Mouse (Mus musculus): Measurements from ENCODE around the gene Zkscan7. TPM values are rescaled to one million over a fixed set of nuclear protein-coding genes. Genes with fewer than 3 reads are reported as not detected.
A peak's percentile ranks its signal among the peaks of the same experiment; 100 is the strongest.

Zkscan7 gene
- polyA plus RNA-seq, 1 experiment from 2014 or later, result 3.5 TPM

DNA sequence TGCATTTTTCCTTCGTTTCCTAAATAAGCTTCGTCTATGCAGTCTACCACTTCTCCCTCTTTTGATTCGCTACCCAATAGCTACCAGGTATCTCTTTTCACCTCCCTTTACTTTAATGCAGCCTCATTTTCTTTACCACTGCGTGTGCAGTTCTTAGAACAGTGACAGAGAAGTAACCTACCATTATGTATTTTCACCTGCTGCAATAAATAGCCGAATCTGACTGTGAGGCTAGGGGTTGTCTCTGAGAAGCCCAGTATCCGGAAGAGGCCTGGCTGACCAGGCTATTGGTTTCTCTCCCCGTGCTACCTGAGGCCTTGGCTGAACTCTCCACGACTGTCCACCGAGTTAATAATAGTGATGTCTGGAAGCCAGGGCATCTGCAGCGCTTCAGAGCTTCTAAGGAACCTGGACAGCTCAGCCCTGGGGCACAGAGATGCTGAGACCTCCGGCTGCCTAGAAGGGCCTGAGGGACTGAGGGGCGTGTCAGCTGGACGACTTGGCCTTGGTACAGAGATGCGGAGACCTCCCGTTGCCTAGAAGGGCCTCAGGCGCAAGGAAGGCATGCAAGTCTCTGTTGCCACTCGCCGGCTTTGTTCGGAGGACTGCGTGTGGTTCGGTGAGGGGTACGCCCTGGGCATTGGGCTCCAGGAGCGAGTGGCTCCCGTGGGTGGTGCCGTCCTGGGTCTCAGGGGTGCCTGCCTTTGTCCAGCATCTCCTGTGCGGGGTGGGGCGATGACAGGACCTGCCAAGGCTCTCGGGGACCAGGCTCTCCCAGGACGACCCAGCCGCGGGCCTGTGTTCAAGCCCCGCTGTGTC, 17.4 kb downstream of the Zkscan7 start:
- peak overlapping the region; percentile 60 for H3K27ac ChIP-seq (replicated peaks)
- 13% methylated on average over 32 of the region's 32 CpGs for WGBS
- peak overlapping the region; percentile 72 for H3K9ac ChIP-seq (replicated peaks)
- H3K4me2 ChIP-seq, result peak overlapping the region; percentile 70
- H3K9me3 ChIP-seq (replicated peaks), result no peaks in the 10 kb centered on the region
- H3K27me3 ChIP-seq (replicated peaks), result no peaks in the 10 kb centered on the region
- H3K36me3 ChIP-seq, result peaks cover 15% of the 10 kb centered on the region
- peak; percentile 95 for ATAC-seq (ENCODE audit: low FRiP score)
- peak overlapping the region; percentile 53 for H3K4me3 ChIP-seq (replicated peaks)
- peaks cover 14% of the 10 kb centered on the region for H3K4me1 ChIP-seq

DNA sequence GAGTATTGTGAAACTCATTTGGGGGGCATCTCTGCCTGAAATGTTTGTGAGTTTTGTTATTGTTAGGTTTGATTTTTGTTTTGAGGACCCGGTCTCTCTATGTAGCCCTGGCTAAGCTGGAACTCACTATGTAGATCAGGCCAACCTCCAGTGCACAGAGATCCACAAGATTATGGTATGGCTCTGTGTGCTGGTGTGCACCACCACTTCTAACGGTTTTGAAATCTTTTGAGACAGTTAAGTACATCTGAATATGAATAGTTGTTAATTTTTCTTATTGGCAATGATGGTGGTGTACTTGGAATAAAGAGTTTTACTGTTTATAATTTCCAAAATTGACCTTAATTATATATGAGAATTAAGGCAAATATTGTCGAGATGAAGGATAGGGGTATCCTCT, 37.0 kb downstream of the Zkscan7 start:
- Histone ChIP-seq H3K36me3 (peaks cover 28% of the 10 kb centered on the region), H3K27ac (replicated peaks) (peak overlapping the region; percentile 85; the same call in 1 of the 2 replicates), H3K9ac (replicated peaks) (peak overlapping the region; percentile 95; the same call in 1 of the 2 replicates), H3K4me1 (peaks cover 5% of the 10 kb centered on the region), H3K4me3 (replicated peaks) (peak overlapping the region; percentile 71), H3K27me3 (replicated peaks) (peaks cover 4% of the 10 kb centered on the region; the same call in 1 of the 2 replicates), H3K9me3 (replicated peaks) (no peaks in the 10 kb centered on the region), H3K4me2 (peak overlapping the region; percentile 67)
- peak; percentile 58; the same call in 1 of the 2 replicates for ATAC-seq (ENCODE audit: low FRiP score)
- WGBS, result 21% methylated on average over 3 of the region's 3 CpGs

- WGBS, result under 1% methylated on average over 43 of the region's 43 CpGs
- Histone ChIP-seq H3K4me3 (replicated peaks) (peak within 1 kb of the TSS; percentile 71), H3K4me2 (peak within 1 kb of the TSS; percentile 67), H3K9ac (replicated peaks) (peak within 1 kb of the TSS; percentile 95), H3K4me1 (peaks cover 5% of the 10 kb centered on the region), H3K27ac (replicated peaks) (peak within 1 kb of the TSS; percentile 85), H3K36me3 (peaks cover 33% of the 10 kb centered on the region), H3K27me3 (replicated peaks) (no peaks in the 10 kb centered on the region; the same call in 1 of the 2 replicates), H3K9me3 (replicated peaks) (no peaks in the 10 kb centered on the region)
- peak; percentile 99 for ATAC-seq (ENCODE audit: low FRiP score)
These were observed 37.5 kb downstream of the Zkscan7 start, which contains the start of gene Zfp105 for GRCm38 (mm10) chr9:122922936-122923381. Zfp105 (plus strand) TSS chr9:122923072.

DNA sequence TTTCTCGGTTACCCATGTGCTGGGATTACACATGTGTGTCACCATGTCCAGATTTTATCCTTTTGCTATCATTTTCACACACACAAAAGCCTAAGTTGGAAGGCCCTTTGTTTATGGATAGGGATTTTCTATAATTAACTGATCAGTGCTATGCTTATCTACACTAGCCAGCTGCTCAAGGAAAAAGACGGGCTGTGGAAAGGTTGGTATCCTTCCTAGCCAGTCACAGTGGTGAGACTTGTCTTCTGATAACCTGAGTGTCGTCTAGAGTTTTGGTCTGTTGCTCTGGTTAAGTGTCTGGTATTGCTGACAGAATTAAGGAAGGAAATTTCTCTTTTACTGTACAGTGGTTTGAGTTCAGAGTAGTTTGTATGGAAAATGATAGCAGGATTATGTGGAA, 43.4 kb downstream of the Zkscan7 start:
- H3K4me2 ChIP-seq, result no peak overlapping the region
- H3K4me1 ChIP-seq, result peaks cover under 1% of the 10 kb centered on the region
- no peak overlapping the region for H3K27ac ChIP-seq (replicated peaks)
- H3K9me3 ChIP-seq (replicated peaks), result no peaks in the 10 kb centered on the region
- ATAC-seq (ENCODE audit: low FRiP score), result no peak
- WGBS, result 96% methylated on average over 3 of the region's 3 CpGs
- no peak overlapping the region for H3K4me3 ChIP-seq (replicated peaks)
- no peaks in the 10 kb centered on the region for H3K27me3 ChIP-seq (replicated peaks)
- H3K36me3 ChIP-seq, result peaks cover 74% of the 10 kb centered on the region
- H3K9ac ChIP-seq (replicated peaks), result no peak overlapping the region

Other genes with a start within 250 kb of the Zkscan7 start
- not detected in 2 replicates for gene Topaz1, start 138.3 kb upstream of the Zkscan7 start, polyA plus RNA-seq (2015; fragmentation: Nextera tagmentation; extraction: Ambion mirVana)
- 7.8 and 9.0 TPM in 2 replicates for gene Tcaim, start 80.1 kb upstream of the Zkscan7 start, polyA plus RNA-seq (2015; fragmentation: Nextera tagmentation; extraction: Ambion mirVana)
- 0.51 and 0.55 TPM in 2 replicates for gene Gm35549, start 41.6 kb upstream of the Zkscan7 start, polyA plus RNA-seq (2015; fragmentation: Nextera tagmentation; extraction: Ambion mirVana)
- gene Zfp445, start 19.7 kb upstream of the Zkscan7 start, polyA plus RNA-seq (2015; fragmentation: Nextera tagmentation; extraction: Ambion mirVana), result 90.1 and 96.7 TPM in 2 replicates
- 15.4 and 16.6 TPM in 2 replicates for gene Zfp105, start 37.4 kb downstream of the Zkscan7 start, polyA plus RNA-seq (2015; fragmentation: Nextera tagmentation; extraction: Ambion mirVana)
- 25.5 and 28.7 TPM in 2 replicates for gene 1110059G10Rik, start 65.3 kb downstream of the Zkscan7 start, polyA plus RNA-seq (2015; fragmentation: Nextera tagmentation; extraction: Ambion mirVana)
- gene Kif15, start 65.4 kb downstream of the Zkscan7 start, polyA plus RNA-seq (2015; fragmentation: Nextera tagmentation; extraction: Ambion mirVana), result 9.0 and 19.7 TPM in 2 replicates
- gene Tmem42, start 135.6 kb downstream of the Zkscan7 start, polyA plus RNA-seq (2015; fragmentation: Nextera tagmentation; extraction: Ambion mirVana), result 28.0 and 28.5 TPM in 2 replicates
- 0.59 and 0.66 TPM in 2 replicates for gene Tgm4, start 149.0 kb downstream of the Zkscan7 start, polyA plus RNA-seq (2015; fragmentation: Nextera tagmentation; extraction: Ambion mirVana)
- gene Zdhhc3, start 227.5 kb downstream of the Zkscan7 start, polyA plus RNA-seq (2015; fragmentation: Nextera tagmentation; extraction: Ambion mirVana), result 81.3 and 84.7 TPM in 2 replicates
- 77.1 and 94.0 TPM in 2 replicates for gene Exosc7, start 227.5 kb downstream of the Zkscan7 start, polyA plus RNA-seq (2015; fragmentation: Nextera tagmentation; extraction: Ambion mirVana)